In genomic region chr5:103788476-103788875, GRCm38 (mm10) we compare ENCODE assay signal across 11 mouse cellular contexts.
A peak's percentile ranks its signal among the peaks of the same experiment; 100 is the strongest.
DNase-seq lines count a peak whose midpoint lies in the region; ATAC-seq lines count a peak whose summit lies in the region.
"Had no signal": no experiment of that assay in that cellular context is flagged by ENCODE, and none has a peak within 500 bp of the region (broad histone marks: within the 10 kb centered on the region; RNA-seq: fewer than 3 reads in every experiment).

No protein-coding gene starts in this region.

- no peaks in the 10 kb centered on the region for H3K27me3 ChIP-seq in intestine, embryonic 16.5 days (replicated peaks; ENCODE audit: control insufficient read depth, insufficient read depth, low read length)
- H3K27me3 ChIP-seq in limb, embryonic 10.5 days (ENCODE audit: low read depth, poor library complexity, severe bottlenecking): no peaks in the 10 kb centered on the region
- H3K27me3 ChIP-seq: limb, embryonic 15.5 days; Patski had no signal

- WGBS in intestine, embryonic 16.5 days: 32% methylated on average over 6 of the region's 6 CpGs
- 45% methylated on average over 6 of the region's 6 CpGs for WGBS in limb, embryonic 10.5 days

- no peaks in the 10 kb centered on the region for H3K9me3 ChIP-seq in intestine, embryonic 16.5 days (ENCODE audit: control insufficient read depth, low read length)
- H3K9me3 ChIP-seq in limb, embryonic 10.5 days (replicated peaks): no peaks in the 10 kb centered on the region
- H3K9me3 ChIP-seq: limb, embryonic 15.5 days had no signal

- no peak overlapping the region for H3K27ac ChIP-seq in intestine, embryonic 16.5 days (ENCODE audit: low read length)
- H3K27ac ChIP-seq in limb, embryonic 10.5 days: no peak overlapping the region

- H3K9ac ChIP-seq in intestine, embryonic 16.5 days (ENCODE audit: low read depth, low read length): no peak overlapping the region
- H3K9ac ChIP-seq: limb, embryonic 15.5 days had no signal

- no peak overlapping the region for H3K4me3 ChIP-seq in intestine, embryonic 16.5 days (ENCODE audit: low read length)
- no peak overlapping the region for H3K4me3 ChIP-seq in limb, embryonic 10.5 days
- H3K4me3 ChIP-seq: limb, embryonic 15.5 days had no signal

- no peaks in the 10 kb centered on the region for H3K36me3 ChIP-seq in intestine, embryonic 16.5 days (ENCODE audit: control insufficient read depth, insufficient read depth, low read length)
- H3K36me3 ChIP-seq in limb, embryonic 10.5 days: peaks cover 17% of the 10 kb centered on the region

- peak; percentile 20 to 37 for DNase-seq in cerebellum, adult 18-20 months
- DNase-seq in cerebellum, postnatal 4 days (ENCODE audit: low spot score in 2 of 2): no peak
- DNase-seq in kidney, postnatal 36 days: peak; percentile 65 to 82
- DNase-seq in kidney, postnatal 4 days: no peak
- peak; percentile 28 to 43 for DNase-seq in cerebellum, postnatal 25 days
- peak; percentile 32 for DNase-seq in heart, postnatal 4 days
- DNase-seq in limb, embryonic 10.5 days (ENCODE audit: low spot score): no peak
- DNase-seq: B cell, adult 2 months had no signal

- no peak overlapping the region for H3K4me2 ChIP-seq in intestine, embryonic 16.5 days (ENCODE audit: low read depth, low read length)
- H3K4me2 ChIP-seq: limb, embryonic 15.5 days had no signal

- ATAC-seq in intestine, embryonic 16.5 days: no peak
- ATAC-seq: Patski had no signal

- 0 out of 2 replicates have a peak, but pooled peaks cover 2% of the 10 kb centered on the region for H3K4me1 ChIP-seq in intestine, embryonic 16.5 days (ENCODE audit: control insufficient read depth, insufficient read depth, low read length)
- peaks cover 18% of the 10 kb centered on the region for H3K4me1 ChIP-seq in limb, embryonic 10.5 days

Comparison
In these comparisons a context has a peak if more than half of its experiments do, and no peak if none do; other contexts are left out.
1. DNase-seq: peak in cerebellum, adult 18-20 months (2 of 2), kidney, postnatal 36 days (2 of 2), cerebellum, postnatal 25 days (2 of 2) and heart, postnatal 4 days (single experiment); none in cerebellum, postnatal 4 days (0 of 2), kidney, postnatal 4 days (0 of 2) and limb, embryonic 10.5 days (single experiment).